Mouse (Mus musculus): Measurements from ENCODE around the gene Gata1. TPM values are rescaled to one million over a fixed set of nuclear protein-coding genes. Genes with fewer than 3 reads are reported as not detected.

Gene Gata1
- polyA plus RNA-seq (2014; fragmentation: Illumina TruSeq; extraction: RNeasy Lipid Tissue Mini Kit (QIAGEN cat#74804); ENCODE audit: low read depth, low replicate concordance), result 0.26 TPM

GRCm38 (mm10) chrX:7977892-7978291 lies at the start of gene Gata1:
Gata1 (minus strand) TSS chrX:7978071.

GRCm38 (mm10) chrX:8018286-8018685 lies 40.4 kb upstream of the Gata1 start, which contains the start of gene Glod5:
Glod5 (minus strand) TSS chrX:8018492.

GRCm38 (mm10) chrX:7947108-7947899 lies 30.6 kb downstream of the Gata1 start, which contains the start of gene Hdac6:
Hdac6 (minus strand) TSS chrX:7947889.

GRCm38 (mm10) chrX:7928270-7928790 lies 49.5 kb downstream of the Gata1 start, which contains the start of gene Eras:
Eras (minus strand) TSS chrX:7928607.

GRCm38 (mm10) chrX:7919601-7920383 lies 58.1 kb downstream of the Gata1 start, which contains the start of gene Pcsk1n:
Pcsk1n (plus strand) TSS chrX:7919822.

Other genes with a start within 250 kb of the Gata1 start
- gene Praf2, start 249.6 kb downstream of the Gata1 start, polyA plus RNA-seq (2014; fragmentation: Illumina TruSeq; extraction: RNeasy Lipid Tissue Mini Kit (QIAGEN cat#74804); ENCODE audit: low read depth, low replicate concordance), result 12.3 TPM
- gene Ccdc120, start 227.2 kb downstream of the Gata1 start, polyA plus RNA-seq (2014; fragmentation: Illumina TruSeq; extraction: RNeasy Lipid Tissue Mini Kit (QIAGEN cat#74804); ENCODE audit: low read depth, low replicate concordance), result 18.1 TPM
- 70.2 TPM for gene Tfe3, start 215.5 kb downstream of the Gata1 start, polyA plus RNA-seq (2014; fragmentation: Illumina TruSeq; extraction: RNeasy Lipid Tissue Mini Kit (QIAGEN cat#74804); ENCODE audit: low read depth, low replicate concordance)
- 44.2 TPM for gene Gripap1, start 188.3 kb downstream of the Gata1 start, polyA plus RNA-seq (2014; fragmentation: Illumina TruSeq; extraction: RNeasy Lipid Tissue Mini Kit (QIAGEN cat#74804); ENCODE audit: low read depth, low replicate concordance)
- 6.5 TPM for gene Kcnd1, start 155.8 kb downstream of the Gata1 start, polyA plus RNA-seq (2014; fragmentation: Illumina TruSeq; extraction: RNeasy Lipid Tissue Mini Kit (QIAGEN cat#74804); ENCODE audit: low read depth, low replicate concordance)
- 83.1 TPM for gene Otud5, start 136.7 kb downstream of the Gata1 start, polyA plus RNA-seq (2014; fragmentation: Illumina TruSeq; extraction: RNeasy Lipid Tissue Mini Kit (QIAGEN cat#74804); ENCODE audit: low read depth, low replicate concordance)
- 12.6 TPM for gene Pim2, start 99.8 kb downstream of the Gata1 start, polyA plus RNA-seq (2014; fragmentation: Illumina TruSeq; extraction: RNeasy Lipid Tissue Mini Kit (QIAGEN cat#74804); ENCODE audit: low read depth, low replicate concordance)
- 32.2 TPM for gene Slc35a2, start 94.0 kb downstream of the Gata1 start, polyA plus RNA-seq (2014; fragmentation: Illumina TruSeq; extraction: RNeasy Lipid Tissue Mini Kit (QIAGEN cat#74804); ENCODE audit: low read depth, low replicate concordance)
- gene Pqbp1, start 78.8 kb downstream of the Gata1 start, polyA plus RNA-seq (2014; fragmentation: Illumina TruSeq; extraction: RNeasy Lipid Tissue Mini Kit (QIAGEN cat#74804); ENCODE audit: low read depth, low replicate concordance), result 57.6 TPM
- gene Timm17b, start 78.7 kb downstream of the Gata1 start, polyA plus RNA-seq (2014; fragmentation: Illumina TruSeq; extraction: RNeasy Lipid Tissue Mini Kit (QIAGEN cat#74804); ENCODE audit: low read depth, low replicate concordance), result 38.1 TPM
- not detected for gene Gm10491, start 70.2 kb downstream of the Gata1 start, polyA plus RNA-seq (2014; fragmentation: Illumina TruSeq; extraction: RNeasy Lipid Tissue Mini Kit (QIAGEN cat#74804); ENCODE audit: low read depth, low replicate concordance)
- not detected for gene Gm10490, start 68.5 kb downstream of the Gata1 start, polyA plus RNA-seq (2014; fragmentation: Illumina TruSeq; extraction: RNeasy Lipid Tissue Mini Kit (QIAGEN cat#74804); ENCODE audit: low read depth, low replicate concordance)
- gene Pcsk1n, start 58.2 kb downstream of the Gata1 start, polyA plus RNA-seq (2014; fragmentation: Illumina TruSeq; extraction: RNeasy Lipid Tissue Mini Kit (QIAGEN cat#74804); ENCODE audit: low read depth, low replicate concordance), result 0.57 TPM
- gene Eras, start 49.5 kb downstream of the Gata1 start, polyA plus RNA-seq (2014; fragmentation: Illumina TruSeq; extraction: RNeasy Lipid Tissue Mini Kit (QIAGEN cat#74804); ENCODE audit: low read depth, low replicate concordance), result not detected
- gene Hdac6, start 30.2 kb downstream of the Gata1 start, polyA plus RNA-seq (2014; fragmentation: Illumina TruSeq; extraction: RNeasy Lipid Tissue Mini Kit (QIAGEN cat#74804); ENCODE audit: low read depth, low replicate concordance), result 121 TPM
- gene Glod5, start 40.4 kb upstream of the Gata1 start, polyA plus RNA-seq (2014; fragmentation: Illumina TruSeq; extraction: RNeasy Lipid Tissue Mini Kit (QIAGEN cat#74804); ENCODE audit: low read depth, low replicate concordance), result 0.91 TPM
- 15.3 TPM for gene Suv39h1, start 96.7 kb upstream of the Gata1 start, polyA plus RNA-seq (2014; fragmentation: Illumina TruSeq; extraction: RNeasy Lipid Tissue Mini Kit (QIAGEN cat#74804); ENCODE audit: low read depth, low replicate concordance)
- 9.3 TPM for gene Was, start 112.4 kb upstream of the Gata1 start, polyA plus RNA-seq (2014; fragmentation: Illumina TruSeq; extraction: RNeasy Lipid Tissue Mini Kit (QIAGEN cat#74804); ENCODE audit: low read depth, low replicate concordance)
- 50.3 TPM for gene Wdr13, start 154.8 kb upstream of the Gata1 start, polyA plus RNA-seq (2014; fragmentation: Illumina TruSeq; extraction: RNeasy Lipid Tissue Mini Kit (QIAGEN cat#74804); ENCODE audit: low read depth, low replicate concordance)
- gene Rbm3, start 167.8 kb upstream of the Gata1 start, polyA plus RNA-seq (2014; fragmentation: Illumina TruSeq; extraction: RNeasy Lipid Tissue Mini Kit (QIAGEN cat#74804); ENCODE audit: low read depth, low replicate concordance), result 373 TPM
- 6.0 TPM for gene Tbc1d25, start 198.1 kb upstream of the Gata1 start, polyA plus RNA-seq (2014; fragmentation: Illumina TruSeq; extraction: RNeasy Lipid Tissue Mini Kit (QIAGEN cat#74804); ENCODE audit: low read depth, low replicate concordance)
- gene Ebp, start 215.4 kb upstream of the Gata1 start, polyA plus RNA-seq (2014; fragmentation: Illumina TruSeq; extraction: RNeasy Lipid Tissue Mini Kit (QIAGEN cat#74804); ENCODE audit: low read depth, low replicate concordance), result 62.2 TPM
- gene Porcn, start 228.5 kb upstream of the Gata1 start, polyA plus RNA-seq (2014; fragmentation: Illumina TruSeq; extraction: RNeasy Lipid Tissue Mini Kit (QIAGEN cat#74804); ENCODE audit: low read depth, low replicate concordance), result 15.1 TPM